Mouse (Mus musculus) bone marrow macrophage, adult 2 months (primary cell): Measurements from ENCODE around the gene 6030458C11Rik.

ENCODE experiments used
- CTCF ChIP-seq: IDR thresholded peaks from 2 replicates; pipeline ENCODE4 v1.5.1; 2012; ENCODE audit warnings: low read depth, mild to moderate bottlenecking, low read length, moderate library complexity
- POLR2A ChIP-seq: IDR thresholded peaks from 2 replicates; pipeline ENCODE4 v1.6.1; 2012; ENCODE audit warnings: mild to moderate bottlenecking, low read depth, low read length, borderline replicate concordance

GRCm38 (mm10) chr15:12781729-12782326 is 42.6 kb downstream of the 6030458C11Rik start:
- TF ChIP-seq CTCF (no peak), POLR2A (no peak)
